Mouse (Mus musculus): ENCODE measurements around the gene Psmb2.
A peak's percentile ranks its signal among the peaks of the same experiment; 100 is the strongest.

Gene Psmb2

GRCm38 (mm10) chr4:126677054-126678003, at the start of gene Psmb2:
Gene Psmb2, plus strand, starts transcription at chr4:126677630.
- DNase-seq (ENCODE audit: low read depth, low spot score), result peak; percentile 99

- no peak for DNase-seq (ENCODE audit: low read depth, low spot score)
Measured at GRCm38 (mm10) chr4:126631922-126632321, 45.5 kb upstream of the Psmb2 start.

GRCm38 (mm10) chr4:126632668-126633067, 44.8 kb upstream of the Psmb2 start:
- no peak for DNase-seq (ENCODE audit: low read depth, low spot score)

- no peak for DNase-seq (ENCODE audit: low read depth, low spot score)
Measured at GRCm38 (mm10) chr4:126636330-126636729, 41.1 kb upstream of the Psmb2 start.

- DNase-seq (ENCODE audit: low read depth, low spot score), result no peak
Measured at GRCm38 (mm10) chr4:126637446-126637845, 40.0 kb upstream of the Psmb2 start.

- peak; percentile 45 for DNase-seq (ENCODE audit: low read depth, low spot score)
Measured at GRCm38 (mm10) chr4:126639339-126639738, 38.1 kb upstream of the Psmb2 start.

- DNase-seq (ENCODE audit: low read depth, low spot score), result peak; percentile 82
Measured at GRCm38 (mm10) chr4:126641901-126642300, 35.5 kb upstream of the Psmb2 start.

GRCm38 (mm10) chr4:126643815-126644214, 33.6 kb upstream of the Psmb2 start:
- DNase-seq (ENCODE audit: low read depth, low spot score), result no peak

- no peak for DNase-seq (ENCODE audit: low read depth, low spot score)
Measured at GRCm38 (mm10) chr4:126644333-126644963, 33.0 kb upstream of the Psmb2 start.

GRCm38 (mm10) chr4:126647996-126648910, 29.2 kb upstream of the Psmb2 start:
- DNase-seq (ENCODE audit: low read depth, low spot score), result peak; percentile 31

GRCm38 (mm10) chr4:126653148-126653547, 24.3 kb upstream of the Psmb2 start:
- peak; percentile 51 for DNase-seq (ENCODE audit: low read depth, low spot score)

- DNase-seq (ENCODE audit: low read depth, low spot score), result no peak
Measured at GRCm38 (mm10) chr4:126655356-126655755, 22.1 kb upstream of the Psmb2 start.

- DNase-seq (ENCODE audit: low read depth, low spot score), result peak; percentile 83
Measured at GRCm38 (mm10) chr4:126661249-126661648, 16.2 kb upstream of the Psmb2 start.

- no peak for DNase-seq (ENCODE audit: low read depth, low spot score)
Measured at GRCm38 (mm10) chr4:126667075-126667474, 10.4 kb upstream of the Psmb2 start.

GRCm38 (mm10) chr4:126682298-126682697, 4.9 kb downstream of the Psmb2 start:
- DNase-seq (ENCODE audit: low read depth, low spot score), result no peak

- no peak for DNase-seq (ENCODE audit: low read depth, low spot score)
Measured at GRCm38 (mm10) chr4:126683084-126683483, 5.7 kb downstream of the Psmb2 start.

GRCm38 (mm10) chr4:126689457-126689856, 12.0 kb downstream of the Psmb2 start:
- no peak for DNase-seq (ENCODE audit: low read depth, low spot score)

GRCm38 (mm10) chr4:126693021-126693420, 15.6 kb downstream of the Psmb2 start:
- DNase-seq (ENCODE audit: low read depth, low spot score), result no peak

GRCm38 (mm10) chr4:126696908-126697307, 19.5 kb downstream of the Psmb2 start:
- DNase-seq (ENCODE audit: low read depth, low spot score), result no peak

GRCm38 (mm10) chr4:126706630-126707438, 29.4 kb downstream of the Psmb2 start:
- peak; percentile 10 for DNase-seq (ENCODE audit: low read depth, low spot score)

GRCm38 (mm10) chr4:126707439-126707826, 30.0 kb downstream of the Psmb2 start:
- no peak for DNase-seq (ENCODE audit: low read depth, low spot score)
